Mouse (Mus musculus) neural tube, embryonic 11.5 days (tissue): ENCODE data around the gene Dennd2d. TPM values are rescaled to one million over a fixed set of nuclear protein-coding genes. Genes with fewer than 3 reads are reported as not detected.

Source experiments
- ATAC-seq: fragments of 200-750 bp; cut with Nextera tagmentation; 2 replicates; pipeline ENCODE4 v1.8.0; 2017; ENCODE audit warnings: moderate number of reproducible peaks, mild to moderate bottlenecking, moderate TSS enrichment, moderate library complexity; ENCODE audit not compliant: insufficient read depth, low FRiP score, low TSS enrichment
- DNase-seq: peaks from one replicate; pipeline ENCODE4 v3.0.0-alpha.2; 2015; ENCODE audit warnings: low spot score
- H3K27ac ChIP-seq: fragments of 300-500 bp; sonication (generic); 2 replicates; pipeline ENCODE4 v1.5.1; 2014; ENCODE audit warnings: low read depth, mild to moderate bottlenecking, low read length
- H3K27me3 ChIP-seq: fragments of 300-500 bp; sonication (generic); 2 replicates; pipeline ENCODE4 v1.6.1; 2014; ENCODE audit warnings: mild to moderate bottlenecking, low read length, mixed read lengths; ENCODE audit not compliant: control insufficient read depth, insufficient read depth
- H3K36me3 ChIP-seq: fragments of 300-500 bp; sonication (generic); 2 replicates; pipeline ENCODE4 v1.6.1; 2014; ENCODE audit warnings: mild to moderate bottlenecking, low read length, moderate library complexity, mixed read lengths; ENCODE audit not compliant: control insufficient read depth, insufficient read depth
- H3K4me1 ChIP-seq: fragments of 300-500 bp; sonication (generic); 2 replicates; pipeline ENCODE4 v1.6.1; 2014; ENCODE audit warnings: low read length, mixed read lengths; ENCODE audit not compliant: control insufficient read depth, insufficient read depth
- H3K4me2 ChIP-seq: fragments of 300-500 bp; sonication (generic); 2 replicates; pipeline ENCODE4 v1.6.1; 2014; ENCODE audit warnings: low read depth, mild to moderate bottlenecking, moderate library complexity
- H3K4me3 ChIP-seq: fragments of 300-500 bp; sonication (generic); 2 replicates; pipeline ENCODE4 v1.5.1; 2014; ENCODE audit warnings: low read depth, low read length
- H3K9ac ChIP-seq: fragments of 300-500 bp; sonication (generic); 2 replicates; pipeline ENCODE4 v1.6.1; 2014; ENCODE audit warnings: mild to moderate bottlenecking, low read length
- H3K9me3 ChIP-seq: fragments of 300-500 bp; sonication (generic); 2 replicates; pipeline ENCODE4 v1.6.1; 2016; ENCODE audit warnings: low read length; ENCODE audit not compliant: control insufficient read depth
- WGBS: fragments of 180-500 bp; shearing (Covaris S2); extraction: QIAGEN DNeasy Blood & Tissue Kit; methylation state at CpG from one replicate; pipeline ENCODE4 v1.1.7; 2014; 5-methylcytosine and 5-hydroxymethylcytosine counted together
- polyA plus RNA-seq: library from polyadenylated mRNA; unstranded; fragments of >200 nt; fragmentation: Nextera tagmentation; extraction: Ambion mirVana; gene quantifications from 2 replicates; pipeline ENCODE4 v1.2.1, GENCODE M21; 2014

Dennd2d gene
- polyA plus RNA-seq, 1 experiment from 2014 or later: 0.99 TPM

- no peaks in the 10 kb centered on the region for H3K9me3 ChIP-seq
- DNase-seq: no peak
- no peak overlapping the region for H3K27ac ChIP-seq
- no peak overlapping the region for H3K4me3 ChIP-seq
- H3K4me1 ChIP-seq: no peaks in the 10 kb centered on the region
- 94% methylated on average over 1 of the region's 1 CpGs for WGBS
- H3K27me3 ChIP-seq: no peaks in the 10 kb centered on the region
- H3K9ac ChIP-seq: no peak overlapping the region
- H3K4me2 ChIP-seq: no peak overlapping the region
- ATAC-seq: no peak
- no peaks in the 10 kb centered on the region for H3K36me3 ChIP-seq
Measured at GRCm38 (mm10) chr3:106510669-106511068, 28.5 kb downstream of the Dennd2d start.

GRCm38 (mm10) chr3:106515016-106515415 lies 32.8 kb downstream of the Dennd2d start:
- Histone ChIP-seq H3K4me2 (no peak overlapping the region), H3K9me3 (no peaks in the 10 kb centered on the region), H3K9ac (no peak overlapping the region), H3K27me3 (no peaks in the 10 kb centered on the region), H3K27ac (no peak overlapping the region), H3K4me3 (no peak overlapping the region), H3K4me1 (no peaks in the 10 kb centered on the region), H3K36me3 (no peaks in the 10 kb centered on the region)
- no peak for DNase-seq
- ATAC-seq: no peak
- 88% methylated on average over 6 of the region's 6 CpGs for WGBS

DNA sequence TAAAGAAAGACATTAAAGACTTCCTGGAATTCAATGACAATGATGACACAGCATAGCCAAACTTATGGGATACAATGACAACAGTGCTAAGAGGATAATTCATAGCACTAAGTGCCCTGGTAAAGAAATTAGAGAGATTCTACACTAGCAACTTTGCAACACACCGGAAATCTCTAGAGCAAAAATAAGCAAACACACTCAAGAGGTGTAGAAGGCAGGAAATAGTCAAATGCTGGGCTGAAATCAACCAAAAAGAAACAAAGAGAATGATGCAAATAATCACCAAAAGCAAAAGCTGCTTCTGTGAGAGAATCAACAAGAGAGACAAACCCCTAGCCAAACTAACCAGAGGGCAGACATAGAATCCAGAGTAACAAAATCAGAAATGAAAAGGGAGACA lies 40.5 kb downstream of the Dennd2d start:
- no peaks in the 10 kb centered on the region for H3K9me3 ChIP-seq

GRCm38 (mm10) chr3:106526411-106526810 lies 44.2 kb downstream of the Dennd2d start:
- Histone ChIP-seq H3K4me1 (no peaks in the 10 kb centered on the region), H3K9me3 (no peaks in the 10 kb centered on the region), H3K4me2 (no peak overlapping the region), H3K9ac (no peak overlapping the region), H3K36me3 (no peaks in the 10 kb centered on the region), H3K27me3 (no peaks in the 10 kb centered on the region), H3K27ac (no peak overlapping the region), H3K4me3 (no peak overlapping the region)
- DNase-seq: no peak
- no peak for ATAC-seq
- 78% methylated on average over 2 of the region's 2 CpGs for WGBS

More for the DNA sequence above, 40.5 kb downstream of the Dennd2d start:
- H3K27ac ChIP-seq: no peak overlapping the region
- ATAC-seq (no peak), DNase-seq (no peak)
- H3K4me1 ChIP-seq: no peaks in the 10 kb centered on the region
- WGBS: 93% methylated on average over 1 of the region's 1 CpGs
- H3K4me3 ChIP-seq: no peak overlapping the region
- H3K9ac ChIP-seq: no peak overlapping the region
- H3K27me3 ChIP-seq: no peaks in the 10 kb centered on the region
- no peaks in the 10 kb centered on the region for H3K36me3 ChIP-seq
- H3K4me2 ChIP-seq: no peak overlapping the region

DNA sequence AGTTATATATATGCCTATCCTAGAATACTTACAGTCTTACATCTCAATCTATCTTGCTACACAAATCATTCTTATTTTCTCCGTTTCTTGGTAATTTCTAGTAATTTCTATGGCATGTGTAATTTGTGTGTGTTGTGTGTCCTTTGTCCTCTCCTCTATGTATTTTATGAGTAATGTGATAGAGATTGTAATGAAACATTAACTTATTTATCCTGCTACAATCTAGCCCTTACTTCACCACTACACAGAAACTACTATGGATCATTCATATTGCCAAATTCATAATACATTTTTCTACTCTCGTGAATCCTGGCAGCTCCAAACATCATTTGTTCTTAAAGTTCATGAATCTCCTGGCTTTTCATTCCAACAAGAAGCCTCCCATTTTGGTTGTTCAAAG lies 45.8 kb downstream of the Dennd2d start:
- no peaks in the 10 kb centered on the region for H3K27me3 ChIP-seq
- no peak overlapping the region for H3K27ac ChIP-seq
- DNase-seq: no peak
- WGBS: 94% methylated on average over 2 of the region's 2 CpGs
- ATAC-seq: no peak
- H3K9me3 ChIP-seq: no peaks in the 10 kb centered on the region
- no peak overlapping the region for H3K4me3 ChIP-seq
- H3K36me3 ChIP-seq: no peaks in the 10 kb centered on the region
- H3K4me2 ChIP-seq: no peak overlapping the region
- H3K4me1 ChIP-seq: no peaks in the 10 kb centered on the region
- no peak overlapping the region for H3K9ac ChIP-seq

GRCm38 (mm10) chr3:106533277-106533676 lies 51.1 kb downstream of the Dennd2d start:
- no peak for ATAC-seq
- H3K9ac ChIP-seq: no peak overlapping the region
- WGBS: 91% methylated on average over 2 of the region's 2 CpGs
- DNase-seq: no peak
- no peaks in the 10 kb centered on the region for H3K9me3 ChIP-seq
- H3K4me1 ChIP-seq: no peaks in the 10 kb centered on the region
- no peaks in the 10 kb centered on the region for H3K27me3 ChIP-seq
- H3K27ac ChIP-seq: no peak overlapping the region
- 0 out of 2 replicates have a peak, but pooled peaks cover 1% of the 10 kb centered on the region for H3K36me3 ChIP-seq
- H3K4me2 ChIP-seq: no peak overlapping the region
- no peak overlapping the region for H3K4me3 ChIP-seq

- Histone ChIP-seq H3K4me2 (no peak overlapping the region), H3K9ac (no peak overlapping the region), H3K4me1 (peaks cover 6% of the 10 kb centered on the region; the same call in 1 of the 2 replicates), H3K36me3 (no peaks in the 10 kb centered on the region), H3K9me3 (no peaks in the 10 kb centered on the region), H3K27me3 (no peaks in the 10 kb centered on the region), H3K4me3 (no peak overlapping the region), H3K27ac (no peak overlapping the region)
- WGBS: 93% methylated on average over 8 of the region's 8 CpGs
- DNase-seq (no peak), ATAC-seq (no peak)
Measured at GRCm38 (mm10) chr3:106544721-106545316, 62.6 kb downstream of the Dennd2d start.

GRCm38 (mm10) chr3:106547171-106547923 lies 65.1 kb downstream of the Dennd2d start, which contains the start of the genes Dram2 and Cept1:
Gene Dram2, plus strand, starts transcription at chr3:106547798.
Gene Cept1, minus strand, starts transcription at chr3:106547802.
- Histone ChIP-seq H3K9ac (peak within 1 kb of the TSS; percentile 90), H3K4me2 (peak within 1 kb of the TSS; percentile 58), H3K27me3 (no peaks in the 10 kb centered on the region), H3K9me3 (no peaks in the 10 kb centered on the region), H3K27ac (peak within 1 kb of the TSS; percentile 90), H3K4me1 (peaks cover 6% of the 10 kb centered on the region; the same call in 1 of the 2 replicates), H3K36me3 (no peaks in the 10 kb centered on the region), H3K4me3 (peak within 1 kb of the TSS; percentile 72)
- DNase-seq: peak; percentile 94
- under 1% methylated on average over 63 of the region's 63 CpGs for WGBS
- peak; percentile 96 for ATAC-seq
